Mouse (Mus musculus) stomach, postnatal 0 days (tissue): ENCODE measurements around the gene Pepd. TPM values are rescaled to one million over a fixed set of nuclear protein-coding genes. Genes with fewer than 3 reads are reported as not detected.

Experiments
- ATAC-seq: fragments of 200-750 bp; cut with Nextera tagmentation; 2 replicates; pipeline ENCODE4 v1.8.0; 2017; ENCODE audit not compliant: low FRiP score, low TSS enrichment
- DNase-seq: peaks from one replicate; pipeline ENCODE4 v3.0.0-alpha.2; 2016; ENCODE audit warnings: low spot score
- H3K27ac ChIP-seq: fragments of 300-500 bp; sonication (generic); replicated peaks from 2 replicates; pipeline ENCODE4 v1.5.1; 2014; ENCODE audit warnings: mild to moderate bottlenecking, control low read depth
- H3K27me3 ChIP-seq: fragments of 300-500 bp; sonication (generic); 2 replicates; pipeline ENCODE4 v1.6.1; 2014; ENCODE audit warnings: low read length; ENCODE audit not compliant: control insufficient read depth, insufficient read depth
- H3K36me3 ChIP-seq: fragments of 300-500 bp; sonication (generic); 2 replicates; pipeline ENCODE4 v1.6.1; 2014; ENCODE audit warnings: low read length, mixed read lengths; ENCODE audit not compliant: control insufficient read depth, insufficient read depth
- H3K4me1 ChIP-seq: fragments of 300-500 bp; sonication (generic); replicated peaks from 2 replicates; pipeline ENCODE4 v1.6.1; 2014; ENCODE audit warnings: antibody characterized with exemption; ENCODE audit not compliant: control insufficient read depth, insufficient read depth
- H3K4me2 ChIP-seq: fragments of 300-500 bp; sonication (generic); replicated peaks from 2 replicates; pipeline ENCODE4 v1.6.1; 2014; ENCODE audit warnings: low read depth, mild to moderate bottlenecking, control low read depth, moderate library complexity
- H3K4me3 ChIP-seq: fragments of 300-500 bp; sonication (generic); 2 replicates; pipeline ENCODE4 v1.5.1; 2014; ENCODE audit warnings: low read depth, low read length, control low read depth
- H3K9ac ChIP-seq: fragments of 300-500 bp; sonication (generic); 2 replicates; pipeline ENCODE4 v1.6.1; 2014; ENCODE audit warnings: mild to moderate bottlenecking, low read length, control low read depth, mixed read lengths
- H3K9me3 ChIP-seq: fragments of 300-500 bp; sonication (generic); 2 replicates; pipeline ENCODE4 v1.6.1; 2016; ENCODE audit warnings: low read length; ENCODE audit not compliant: control insufficient read depth
- CTCF ChIP-seq: IDR thresholded peaks from 2 replicates; pipeline ENCODE4 v1.5.1; 2016; ENCODE audit warnings: antibody characterized with exemption, low read depth, mild to moderate bottlenecking, moderate library complexity
- EP300 ChIP-seq: optimal IDR thresholded peaks from 2 replicates; pipeline ENCODE3; 2016; ENCODE audit warnings: antibody characterized with exemption
- WGBS: fragments of 180-500 bp; shearing (Covaris S2); extraction: QIAGEN DNeasy Blood & Tissue Kit; methylation state at CpG from one replicate; pipeline ENCODE4 v1.1.7; 2014; 5-methylcytosine and 5-hydroxymethylcytosine counted together
- polyA plus RNA-seq: library from polyadenylated mRNA; unstranded; fragments of >200 nt; fragmentation: Nextera tagmentation; extraction: Ambion mirVana; gene quantifications from 2 replicates; pipeline ENCODE4 v1.2.1, GENCODE M21; 2015

The Pepd gene
- polyA plus RNA-seq, 1 experiment from 2014 or later: 48.7 TPM

GRCm38 (mm10) chr7:34936347-34936746, 24.2 kb downstream of the Pepd start:
- H3K27ac ChIP-seq: no peak overlapping the region
- H3K4me2 ChIP-seq: no peak overlapping the region
- peaks cover 3% of the 10 kb centered on the region for H3K36me3 ChIP-seq
- ATAC-seq: no peak
- H3K4me3 ChIP-seq: no peak overlapping the region
- TF ChIP-seq CTCF (peak; percentile 36; the same call in 1 of the 2 replicates), EP300 (no peak)
- no peak overlapping the region for H3K9ac ChIP-seq
- H3K4me1 ChIP-seq: no peaks in the 10 kb centered on the region
- no peaks in the 10 kb centered on the region for H3K27me3 ChIP-seq
- 92% methylated on average over 2 of the region's 2 CpGs for WGBS
- no peak for DNase-seq
- no peaks in the 10 kb centered on the region for H3K9me3 ChIP-seq

GRCm38 (mm10) chr7:34938636-34939261, 26.6 kb downstream of the Pepd start:
- Histone ChIP-seq H3K27ac (no peak overlapping the region), H3K4me2 (no peak overlapping the region), H3K9ac (no peak overlapping the region), H3K36me3 (peaks cover 6% of the 10 kb centered on the region), H3K27me3 (no peaks in the 10 kb centered on the region), H3K4me3 (no peak overlapping the region), H3K9me3 (no peaks in the 10 kb centered on the region), H3K4me1 (no peaks in the 10 kb centered on the region)
- TF ChIP-seq CTCF (no peak), EP300 (no peak)
- WGBS: 59% methylated on average over 6 of the region's 7 CpGs
- ATAC-seq (no peak), DNase-seq (no peak)

- H3K27ac ChIP-seq: no peak overlapping the region
- H3K27me3 ChIP-seq: no peaks in the 10 kb centered on the region
- H3K9me3 ChIP-seq: no peaks in the 10 kb centered on the region
- H3K36me3 ChIP-seq: peaks cover 6% of the 10 kb centered on the region
- DNase-seq: no peak
- no peaks in the 10 kb centered on the region for H3K4me1 ChIP-seq
- no peak for TF ChIP-seq CTCF
- TF ChIP-seq EP300: no peak
- WGBS: 59% methylated on average over 14 of the region's 14 CpGs
- no peak overlapping the region for H3K9ac ChIP-seq
- H3K4me2 ChIP-seq: no peak overlapping the region
- no peak overlapping the region for H3K4me3 ChIP-seq
- peak; percentile 48 for ATAC-seq
Observed at GRCm38 (mm10) chr7:34939262-34939951, 27.2 kb downstream of the Pepd start.

- no peak overlapping the region for H3K27ac ChIP-seq
- DNase-seq: no peak
- H3K4me1 ChIP-seq: no peaks in the 10 kb centered on the region
- H3K27me3 ChIP-seq: no peaks in the 10 kb centered on the region
- H3K9me3 ChIP-seq: no peaks in the 10 kb centered on the region
- WGBS: 79% methylated on average over 7 of the region's 7 CpGs
- no peak overlapping the region; the same call in 1 of the 2 replicates for H3K9ac ChIP-seq
- no peak overlapping the region for H3K4me3 ChIP-seq
- no peak for TF ChIP-seq EP300
- TF ChIP-seq CTCF: no peak
- no peak overlapping the region for H3K4me2 ChIP-seq
- ATAC-seq: no peak
- peaks cover 6% of the 10 kb centered on the region for H3K36me3 ChIP-seq
Observed at GRCm38 (mm10) chr7:34939952-34940312, 27.8 kb downstream of the Pepd start.

- Histone ChIP-seq H3K9me3 (no peaks in the 10 kb centered on the region), H3K9ac (no peak overlapping the region), H3K36me3 (0 out of 2 replicates have a peak, but pooled peaks cover 2% of the 10 kb centered on the region), H3K4me3 (no peak overlapping the region), H3K4me2 (no peak overlapping the region), H3K4me1 (no peaks in the 10 kb centered on the region), H3K27ac (no peak overlapping the region), H3K27me3 (no peaks in the 10 kb centered on the region)
- ATAC-seq (no peak; the same call in 1 of the 2 replicates), DNase-seq (no peak)
- 61% methylated on average over 4 of the region's 4 CpGs for WGBS
- TF ChIP-seq CTCF (peak; percentile 45), EP300 (no peak)
Observed at GRCm38 (mm10) chr7:34943581-34944123, 31.5 kb downstream of the Pepd start.
